Mouse (Mus musculus) testis, adult 2 months (tissue): ENCODE measurements around the gene BC030499. TPM values are rescaled to one million over a fixed set of nuclear protein-coding genes. Genes with fewer than 3 reads are reported as not detected.
"Not testable (repeated sequence)": the region's sequence is repeated elsewhere in the genome, so short reads cannot be mapped to it uniquely, and the experiment has no call there.

ENCODE experiments used
- H3K27ac ChIP-seq: fragments of 200-500 bp; 2 replicates; pipeline ENCODE4 v1.5.1; 2012; ENCODE audit warnings: low read depth, low read length; ENCODE audit not compliant: control insufficient read depth, insufficient read depth
- H3K27me3 ChIP-seq: fragments of 200-500 bp; 2 replicates; pipeline ENCODE4 v1.6.1; 2012; ENCODE audit warnings: mild to moderate bottlenecking, low read length, moderate library complexity; ENCODE audit not compliant: control insufficient read depth, insufficient read depth
- H3K36me3 ChIP-seq: fragments of 200-500 bp; 2 replicates; pipeline ENCODE4 v1.6.1; 2012; ENCODE audit warnings: mild to moderate bottlenecking, low read length; ENCODE audit not compliant: control insufficient read depth, insufficient read depth
- H3K4me1 ChIP-seq: fragments of 200-500 bp; 2 replicates; pipeline ENCODE4 v1.6.1; 2012; ENCODE audit warnings: low read length; ENCODE audit not compliant: control insufficient read depth, insufficient read depth
- H3K4me3 ChIP-seq: fragments of 200-500 bp; 2 replicates; pipeline ENCODE4 v1.5.1; 2012; ENCODE audit warnings: low read depth, mild to moderate bottlenecking, low read length, moderate library complexity, mixed read lengths; ENCODE audit not compliant: control insufficient read depth
- CTCF ChIP-seq: fragments of 200-500 bp; IDR thresholded peaks from 2 replicates; pipeline ENCODE4 v1.5.1; 2012; ENCODE audit warnings: low read depth, mild to moderate bottlenecking, inconsistent platforms, low read length, moderate library complexity; ENCODE audit not compliant: control insufficient read depth, insufficient read depth, insufficient replicate concordance
- POLR2A ChIP-seq: fragments of 200-500 bp; IDR thresholded peaks from 2 replicates; pipeline ENCODE4 v1.6.1; 2012; ENCODE audit warnings: low read depth, mild to moderate bottlenecking, inconsistent platforms, low read length, moderate library complexity; ENCODE audit not compliant: control insufficient read depth
- polyA plus RNA-seq: library from polyadenylated mRNA; depleted of rRNA; stranded (reverse); fragments of >200 nt; gene quantifications from 2 replicates; pipeline ENCODE4 v1.2.3, GENCODE M21; 2012

The BC030499 gene
- polyA plus RNA-seq, 1 experiment, result 0.28 TPM

GRCm38 (mm10) chr11:78260489-78261258 lies 30.0 kb upstream of the BC030499 start:
- TF ChIP-seq CTCF, result no peak
- TF ChIP-seq POLR2A, result no peak
- H3K4me1 ChIP-seq, result peaks cover 4% of the 10 kb centered on the region
- no peaks in the 10 kb centered on the region for H3K27me3 ChIP-seq
- peak overlapping the region; percentile 99 for H3K4me3 ChIP-seq
- peaks cover 7% of the 10 kb centered on the region for H3K36me3 ChIP-seq
- peak overlapping the region; percentile 66; the same call in 1 of the 2 replicates for H3K27ac ChIP-seq

DNA sequence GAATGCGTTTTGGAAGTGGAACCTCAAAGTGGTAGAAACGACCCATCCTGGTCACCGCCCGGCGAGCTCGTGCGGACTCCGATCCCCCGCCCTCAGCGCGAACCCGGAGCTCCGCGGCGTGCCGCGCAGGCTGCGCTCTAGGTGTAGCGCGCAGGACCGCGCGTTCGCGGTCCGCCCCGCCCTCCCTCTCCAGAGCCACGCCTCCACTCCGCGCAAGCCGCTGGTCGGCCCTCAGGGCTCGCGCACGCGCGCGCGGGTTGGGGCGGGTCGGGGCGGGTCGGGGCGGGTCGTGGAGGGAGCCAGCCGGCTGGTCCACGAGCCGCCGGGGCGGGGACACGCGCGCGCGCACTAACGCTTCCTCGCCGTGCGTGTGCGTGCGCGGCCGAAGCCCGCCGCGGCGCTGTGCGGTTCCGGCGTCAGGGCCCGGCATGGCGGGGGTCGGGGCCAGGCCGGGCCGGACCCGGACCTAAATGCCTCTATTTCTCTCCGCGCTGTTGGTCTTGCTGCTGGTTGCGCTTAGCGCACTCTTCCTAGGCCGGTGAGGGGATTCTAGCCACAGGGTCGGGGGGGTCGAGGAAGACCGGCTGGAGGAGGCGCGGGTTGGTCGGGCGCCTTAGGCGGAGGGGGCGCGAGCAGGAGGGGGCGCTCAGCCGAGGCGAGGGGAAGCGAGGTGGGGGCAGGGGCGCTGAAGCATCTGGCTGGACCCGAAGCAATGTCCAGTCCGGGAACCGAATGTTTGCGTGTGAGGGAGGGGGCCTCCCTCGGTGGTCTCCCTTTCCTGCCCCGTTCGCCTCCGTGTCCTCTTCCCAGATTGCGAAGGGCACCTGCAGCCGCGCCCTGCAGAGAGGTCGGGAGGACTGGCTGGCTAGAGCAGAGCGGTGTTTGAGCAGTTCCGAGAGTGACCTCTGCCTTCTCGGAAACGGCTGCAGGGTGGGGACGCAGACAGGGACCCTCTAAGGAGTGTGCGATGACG lies 29.0 kb upstream of the BC030499 start, which contains the start of gene 2610507B11Rik:
TSS of gene 2610507B11Rik (plus strand) at position 373 of the 973 bp plus-strand sequence.
- peak; percentile 76 for TF ChIP-seq POLR2A
- no peak for TF ChIP-seq CTCF
- H3K36me3 ChIP-seq, result peaks cover 7% of the 10 kb centered on the region
- peak within 1 kb of the TSS; percentile 99 for H3K4me3 ChIP-seq
- peak within 1 kb of the TSS; percentile 98 for H3K27ac ChIP-seq
- no peaks in the 10 kb centered on the region for H3K27me3 ChIP-seq
- H3K4me1 ChIP-seq, result peaks cover 4% of the 10 kb centered on the region

DNA sequence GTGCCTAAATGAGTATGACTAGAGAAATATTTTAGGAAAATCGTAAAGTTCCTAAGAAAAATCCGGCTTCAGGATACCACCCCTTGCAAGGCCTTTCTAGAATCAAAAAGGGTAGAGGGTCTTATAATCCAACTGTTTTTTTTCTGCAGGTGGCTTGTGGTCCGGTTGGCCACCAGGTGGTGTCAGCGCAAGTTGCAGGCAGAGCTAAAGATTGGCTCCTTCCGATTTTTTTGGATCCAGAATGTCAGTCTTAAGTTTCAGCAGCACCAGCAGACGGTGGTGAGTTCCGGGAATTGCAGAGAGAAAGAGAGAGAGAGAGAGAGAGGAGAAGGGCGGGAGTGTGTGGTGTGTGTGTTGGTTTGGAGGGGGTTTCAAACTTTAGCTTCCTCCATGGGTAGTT lies 28.1 kb upstream of the BC030499 start:
- peak overlapping the region; percentile 27; the same call in 1 of the 2 replicates for H3K27ac ChIP-seq
- H3K4me1 ChIP-seq, result peaks cover 4% of the 10 kb centered on the region
- H3K27me3 ChIP-seq, result no peaks in the 10 kb centered on the region
- TF ChIP-seq CTCF, result peak; percentile 27; the same call in 1 of the 2 replicates
- TF ChIP-seq POLR2A, result no peak
- peaks cover 7% of the 10 kb centered on the region for H3K36me3 ChIP-seq
- peak overlapping the region; percentile 74 for H3K4me3 ChIP-seq

- peaks cover 4% of the 10 kb centered on the region for H3K4me1 ChIP-seq
- no peak overlapping the region for H3K27ac ChIP-seq
- H3K36me3 ChIP-seq, result peaks cover 7% of the 10 kb centered on the region
- H3K4me3 ChIP-seq, result no peak overlapping the region
- no peaks in the 10 kb centered on the region for H3K27me3 ChIP-seq
- TF ChIP-seq POLR2A, result no peak
Measured at GRCm38 (mm10) chr11:78265571-78265970, 25.1 kb upstream of the BC030499 start.

DNA sequence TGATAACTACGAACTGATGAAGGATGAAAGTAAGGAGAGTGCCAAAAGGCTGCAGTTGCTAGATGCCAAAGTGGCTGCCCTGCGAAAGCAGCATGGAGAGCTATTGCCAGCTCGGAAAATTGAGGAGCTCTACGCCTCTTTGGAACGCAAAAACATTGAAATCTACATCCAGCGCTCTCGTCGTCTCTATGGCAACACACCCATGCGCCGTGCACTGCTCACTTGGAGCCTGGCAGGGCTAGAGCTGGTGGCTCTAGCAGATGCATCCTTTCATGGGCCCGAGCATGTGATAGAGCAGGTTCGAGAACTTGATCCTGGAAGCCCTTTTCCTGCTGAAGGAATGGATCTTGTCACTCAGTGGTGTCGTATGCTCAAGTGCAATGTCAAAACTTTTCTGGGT lies 18.7 kb upstream of the BC030499 start:
- no peaks in the 10 kb centered on the region for H3K27me3 ChIP-seq
- H3K36me3 ChIP-seq, result peaks cover 12% of the 10 kb centered on the region
- TF ChIP-seq CTCF (no peak), POLR2A (no peak)
- no peaks in the 10 kb centered on the region for H3K4me1 ChIP-seq
- H3K4me3 ChIP-seq, result no peak overlapping the region
- no peak overlapping the region for H3K27ac ChIP-seq

DNA sequence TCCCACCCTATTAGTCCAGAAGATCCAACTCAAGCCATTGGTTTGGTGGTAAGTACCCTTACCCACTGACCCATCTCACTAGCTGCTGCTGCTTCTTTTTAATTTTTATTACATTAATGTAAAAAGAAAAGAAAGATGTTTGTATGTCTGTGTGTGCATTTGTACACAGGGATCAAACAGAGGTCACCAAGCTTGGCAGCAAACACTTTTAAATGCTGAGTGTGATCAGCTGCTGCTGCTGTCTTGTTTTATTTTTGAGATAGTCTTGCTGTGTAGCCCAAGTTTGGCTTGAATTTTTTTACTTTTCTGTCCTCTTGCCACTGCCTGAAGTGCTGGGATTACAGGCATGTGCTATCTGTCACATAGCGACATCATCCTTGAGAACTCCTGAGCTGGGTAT lies 15.0 kb upstream of the BC030499 start:
- no peak overlapping the region for H3K27ac ChIP-seq
- H3K27me3 ChIP-seq, result no peaks in the 10 kb centered on the region
- H3K4me3 ChIP-seq, result no peak overlapping the region; the same call in 1 of the 2 replicates
- peaks cover 12% of the 10 kb centered on the region for H3K36me3 ChIP-seq
- H3K4me1 ChIP-seq, result no peaks in the 10 kb centered on the region
- TF ChIP-seq POLR2A (no peak), CTCF (no peak)

DNA sequence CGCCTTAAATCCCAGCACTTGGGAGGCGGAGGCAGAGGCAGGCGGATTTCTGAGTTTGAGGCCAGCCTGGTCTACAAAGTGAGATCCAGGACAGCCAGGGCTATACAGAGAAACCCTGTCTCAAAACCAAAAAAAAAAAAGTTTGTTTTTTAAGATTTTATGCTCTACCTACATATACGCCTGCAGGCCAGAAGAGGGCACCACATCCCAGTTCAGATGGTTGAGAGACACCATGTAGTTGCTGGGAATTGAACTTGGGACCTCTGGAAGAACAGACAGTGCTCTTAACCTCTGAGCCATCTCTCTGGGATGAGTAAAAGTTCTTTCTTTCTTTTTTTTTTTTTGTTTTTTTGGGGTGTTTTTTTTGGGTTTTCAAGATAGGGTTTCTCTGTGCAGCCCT lies 14.5 kb upstream of the BC030499 start:
- not testable (repeated sequence) for H3K27me3 ChIP-seq, H3K4me3 ChIP-seq, H3K27ac ChIP-seq, H3K4me1 ChIP-seq
- H3K36me3 ChIP-seq, result peaks cover 13% of the 10 kb centered on the region

GRCm38 (mm10) chr11:78278853-78279252 lies 11.8 kb upstream of the BC030499 start:
- TF ChIP-seq POLR2A (no peak), CTCF (no peak)

More at GRCm38 (mm10) chr11:78278853-78279252, 11.8 kb upstream of the BC030499 start:
- Histone ChIP-seq H3K27ac (no peak overlapping the region), H3K4me3 (no peak overlapping the region), H3K27me3 (no peaks in the 10 kb centered on the region), H3K36me3 (peaks cover 7% of the 10 kb centered on the region), H3K4me1 (no peaks in the 10 kb centered on the region)
